Mouse (Mus musculus) midbrain, embryonic 11.5 days (tissue): ENCODE data around the gene Ehbp1. TPM values are rescaled to one million over a fixed set of nuclear protein-coding genes. Genes with fewer than 3 reads are reported as not detected.

ENCODE experiments used
- ATAC-seq: fragments of 200-750 bp; cut with Nextera tagmentation; 2 replicates; pipeline ENCODE4 v1.8.0; 2017; ENCODE audit warnings: moderate TSS enrichment, moderate library complexity; ENCODE audit not compliant: low FRiP score
- DNase-seq: peaks from one replicate; pipeline ENCODE4 v3.0.0; 2015; ENCODE audit warnings: low spot score; ENCODE audit errors: missing footprints
- H3K27ac ChIP-seq: fragments of 300-500 bp; sonication (generic); 2 replicates; pipeline ENCODE4 v1.5.1; 2014; ENCODE audit warnings: low read depth, low read length
- H3K27me3 ChIP-seq: fragments of 300-500 bp; sonication (generic); 2 replicates; pipeline ENCODE4 v1.6.1; 2014; ENCODE audit warnings: mild to moderate bottlenecking, low read length, moderate library complexity, mixed read lengths; ENCODE audit not compliant: control insufficient read depth, insufficient read depth
- H3K36me3 ChIP-seq: fragments of 300-500 bp; sonication (generic); 2 replicates; pipeline ENCODE4 v1.6.1; 2014; ENCODE audit warnings: mild to moderate bottlenecking, low read length, moderate library complexity, mixed read lengths; ENCODE audit not compliant: control insufficient read depth, insufficient read depth
- H3K4me1 ChIP-seq: fragments of 300-500 bp; sonication (generic); 2 replicates; pipeline ENCODE4 v1.6.1; 2014; ENCODE audit warnings: low read length; ENCODE audit not compliant: control insufficient read depth, insufficient read depth
- H3K4me2 ChIP-seq: fragments of 300-500 bp; sonication (generic); 2 replicates; pipeline ENCODE4 v1.6.1; 2014; ENCODE audit warnings: mild to moderate bottlenecking, moderate library complexity
- H3K4me3 ChIP-seq: fragments of 300-500 bp; sonication (generic); 2 replicates; pipeline ENCODE4 v1.5.1; 2014; ENCODE audit warnings: low read depth, low read length
- H3K9ac ChIP-seq: fragments of 300-500 bp; sonication (generic); 2 replicates; pipeline ENCODE4 v1.6.1; 2014; ENCODE audit warnings: low read length
- H3K9me3 ChIP-seq: fragments of 300-500 bp; sonication (generic); 2 replicates; pipeline ENCODE4 v1.6.1; 2016; ENCODE audit warnings: low read length; ENCODE audit not compliant: control insufficient read depth
- WGBS: fragments of 180-500 bp; shearing (Covaris S2); extraction: QIAGEN DNeasy Blood & Tissue Kit; methylation state at CpG from one replicate; pipeline ENCODE4 v1.1.7; 2014; 5-methylcytosine and 5-hydroxymethylcytosine counted together
- polyA plus RNA-seq: library from polyadenylated mRNA; unstranded; fragments of >200 nt; fragmentation: Nextera tagmentation; extraction: Ambion mirVana; gene quantifications from 2 replicates; pipeline ENCODE4 v1.2.1, GENCODE M21; 2014

Ehbp1 gene
- polyA plus RNA-seq, 1 experiment from 2014 or later, result 17.1 TPM

DNA sequence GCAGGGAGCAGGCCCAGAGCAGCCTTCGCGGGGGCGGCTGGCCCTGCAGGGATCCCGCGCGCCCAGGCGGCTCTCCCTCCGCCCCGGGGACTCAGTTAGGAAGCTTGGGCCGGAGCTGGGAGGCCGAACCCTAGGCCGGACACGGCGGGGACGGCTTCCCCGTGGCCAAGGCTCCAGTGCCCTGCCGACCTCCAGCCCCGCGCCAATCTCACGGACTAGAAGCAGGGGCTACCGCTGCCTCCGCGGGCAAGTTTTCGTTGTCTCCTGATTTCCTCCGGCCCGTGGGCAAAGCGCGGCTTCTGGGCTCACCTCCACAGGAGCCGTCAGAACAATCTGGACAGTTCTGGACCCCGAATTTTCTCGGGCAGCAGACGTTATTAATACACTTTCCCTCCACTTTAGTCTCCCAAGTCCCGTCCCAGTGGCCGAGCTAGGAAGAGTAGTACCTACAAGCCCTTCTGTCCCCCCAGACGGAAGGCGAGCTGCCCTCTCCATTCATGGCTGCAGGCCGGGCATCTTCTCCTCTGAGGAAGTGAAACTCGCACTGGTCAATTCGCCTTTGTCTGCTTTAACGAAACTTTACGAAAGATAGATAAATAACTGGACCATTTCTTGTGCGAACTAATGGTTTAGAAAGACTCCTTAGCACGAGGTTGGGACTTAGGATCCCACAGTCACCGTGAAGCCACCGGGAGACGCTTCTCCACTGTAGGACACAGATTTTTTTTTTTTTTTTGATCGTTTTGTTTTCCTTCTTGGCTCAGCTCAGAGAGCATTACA is 348.3 kb downstream of the Ehbp1 start:
- Histone ChIP-seq H3K36me3 (peaks cover 6% of the 10 kb centered on the region; the same call in 1 of the 2 replicates), H3K27ac (peak overlapping the region; percentile 74), H3K27me3 (peaks cover 8% of the 10 kb centered on the region), H3K4me2 (peak overlapping the region; percentile 81), H3K4me1 (peaks cover 37% of the 10 kb centered on the region), H3K9me3 (no peaks in the 10 kb centered on the region), H3K4me3 (peak overlapping the region; percentile 89), H3K9ac (peak overlapping the region; percentile 97)
- ATAC-seq (no peak; the same call in none of the 2 replicates), DNase-seq (peak; percentile 98)
- under 1% methylated on average over 47 of the region's 47 CpGs for WGBS

- Histone ChIP-seq H3K9me3 (no peaks in the 10 kb centered on the region), H3K9ac (peak overlapping the region; percentile 97), H3K4me1 (peaks cover 37% of the 10 kb centered on the region), H3K27ac (peak overlapping the region; percentile 74), H3K4me3 (peak overlapping the region; percentile 89), H3K27me3 (peaks cover 8% of the 10 kb centered on the region), H3K4me2 (peak overlapping the region; percentile 81), H3K36me3 (peaks cover 6% of the 10 kb centered on the region; the same call in 1 of the 2 replicates)
- peak; percentile 96 for DNase-seq
- WGBS, result 2% methylated on average over 86 of the region's 96 CpGs
- peak; percentile 57 for ATAC-seq
These were observed 349.1 kb downstream of the Ehbp1 start for GRCm38 (mm10) chr11:21992761-21993596.

GRCm38 (mm10) chr11:21988398-21988946 is 353.6 kb downstream of the Ehbp1 start:
- WGBS, result 72% methylated on average over 1 of the region's 1 CpGs
- DNase-seq (no peak), ATAC-seq (no peak)
- Histone ChIP-seq H3K4me3 (no peak overlapping the region), H3K4me1 (peaks cover 10% of the 10 kb centered on the region), H3K4me2 (no peak overlapping the region), H3K27ac (no peak overlapping the region), H3K9me3 (no peaks in the 10 kb centered on the region), H3K27me3 (peaks cover 5% of the 10 kb centered on the region), H3K36me3 (no peaks in the 10 kb centered on the region), H3K9ac (no peak overlapping the region)

- 63% methylated on average over 1 of the region's 1 CpGs for WGBS
- Histone ChIP-seq H3K27ac (no peak overlapping the region), H3K36me3 (no peaks in the 10 kb centered on the region), H3K4me2 (no peak overlapping the region), H3K4me3 (no peak overlapping the region), H3K27me3 (no peaks in the 10 kb centered on the region), H3K9ac (no peak overlapping the region), H3K4me1 (0 out of 2 replicates have a peak, but pooled peaks cover 2% of the 10 kb centered on the region), H3K9me3 (no peaks in the 10 kb centered on the region)
- ATAC-seq (no peak), DNase-seq (no peak)
These were observed 357.0 kb downstream of the Ehbp1 start for GRCm38 (mm10) chr11:21985118-21985517.

DNA sequence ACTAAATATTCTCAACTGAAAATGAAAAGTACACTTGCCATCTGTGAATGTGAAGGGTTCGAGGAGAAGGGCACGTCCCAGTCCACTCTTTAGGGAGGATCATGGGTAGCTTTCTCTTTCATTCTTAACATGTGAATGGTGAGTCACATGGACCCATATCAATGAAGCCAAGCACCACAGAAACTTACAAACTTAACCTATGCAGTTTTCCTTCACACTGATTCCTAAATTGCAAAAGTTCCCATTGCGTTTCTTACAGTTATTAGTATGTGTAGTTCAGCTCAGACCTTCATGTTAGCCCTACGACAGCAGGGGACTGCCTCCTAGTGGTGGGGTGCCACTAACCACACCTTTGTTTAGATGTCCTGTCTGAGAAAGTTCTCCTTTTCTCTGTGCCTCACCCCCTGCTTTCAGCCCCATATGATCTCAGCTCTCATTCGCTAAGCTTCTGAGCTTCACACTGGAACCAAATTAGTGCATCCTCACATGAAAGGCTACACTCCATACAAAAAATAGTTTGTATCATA is 368.0 kb downstream of the Ehbp1 start:
- Histone ChIP-seq H3K27ac (no peak overlapping the region), H3K4me3 (no peak overlapping the region), H3K9me3 (0 out of 2 replicates have a peak, but pooled peaks cover 4% of the 10 kb centered on the region), H3K4me2 (no peak overlapping the region), H3K9ac (no peak overlapping the region), H3K4me1 (no peaks in the 10 kb centered on the region), H3K27me3 (no peaks in the 10 kb centered on the region), H3K36me3 (no peaks in the 10 kb centered on the region)
- 78% methylated on average over 5 of the region's 5 CpGs for WGBS
- ATAC-seq (no peak), DNase-seq (peak; percentile 72)

- Histone ChIP-seq H3K36me3 (no peaks in the 10 kb centered on the region), H3K27me3 (no peaks in the 10 kb centered on the region), H3K4me2 (no peak overlapping the region), H3K9ac (no peak overlapping the region), H3K27ac (no peak overlapping the region), H3K9me3 (0 out of 2 replicates have a peak, but pooled peaks cover 4% of the 10 kb centered on the region), H3K4me3 (no peak overlapping the region), H3K4me1 (no peaks in the 10 kb centered on the region)
- 92% methylated on average over 3 of the region's 3 CpGs for WGBS
- no peak for ATAC-seq
- no peak for DNase-seq
These were observed 368.5 kb downstream of the Ehbp1 start for GRCm38 (mm10) chr11:21973597-21973996.

DNA sequence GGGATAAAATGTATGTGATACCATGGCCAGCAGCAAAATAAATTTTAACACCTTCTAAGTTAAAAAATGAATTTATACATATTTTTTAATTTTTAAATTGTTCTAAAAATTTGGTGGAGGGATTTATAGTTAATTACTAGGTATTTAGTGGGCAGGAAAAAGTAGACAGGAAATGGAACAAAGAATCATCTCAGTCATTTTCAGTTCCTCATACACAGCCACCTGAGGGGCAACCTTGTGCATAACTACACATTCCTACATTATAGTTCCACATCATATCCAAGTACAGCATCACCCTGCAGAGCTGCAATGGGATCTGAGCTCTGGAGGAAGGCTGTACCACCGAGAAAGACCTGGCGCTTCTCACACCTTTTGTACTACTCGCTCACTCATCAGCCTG is 373.2 kb downstream of the Ehbp1 start:
- no peaks in the 10 kb centered on the region for H3K36me3 ChIP-seq
- H3K4me1 ChIP-seq, result no peaks in the 10 kb centered on the region
- no peak overlapping the region for H3K9ac ChIP-seq
- ATAC-seq, result no peak
- no peak for DNase-seq
- H3K27ac ChIP-seq, result no peak overlapping the region
- WGBS, result 91% methylated on average over 3 of the region's 3 CpGs
- no peak overlapping the region for H3K4me3 ChIP-seq
- no peaks in the 10 kb centered on the region for H3K27me3 ChIP-seq
- H3K9me3 ChIP-seq, result 0 out of 2 replicates have a peak, but pooled peaks cover 4% of the 10 kb centered on the region
- no peak overlapping the region for H3K4me2 ChIP-seq
